Mouse (Mus musculus): ENCODE data around the gene Nab1. TPM values are rescaled to one million over a fixed set of nuclear protein-coding genes. Genes with fewer than 3 reads are reported as not detected.

Nab1 gene
- polyA plus RNA-seq, 1 experiment from 2014 or later: 14.6 TPM

- Histone ChIP-seq H3K4me2 (no peak overlapping the region), H3K9ac (no peak overlapping the region), H3K9me3 (no peaks in the 10 kb centered on the region), H3K4me3 (no peak overlapping the region), H3K27ac (replicated peaks) (no peak overlapping the region), H3K27me3 (no peaks in the 10 kb centered on the region), H3K36me3 (no peaks in the 10 kb centered on the region), H3K4me1 (replicated peaks) (no peaks in the 10 kb centered on the region)
- ATAC-seq (ENCODE audit: low FRiP score, low read depth): no peak
- 86% methylated on average over 1 of the region's 1 CpGs for WGBS
Measured at GRCm38 (mm10) chr1:52511788-52512425, 11.4 kb upstream of the Nab1 start.

- ATAC-seq (ENCODE audit: low FRiP score, low read depth): no peak
- Histone ChIP-seq H3K27me3 (0 out of 2 replicates have a peak, but pooled peaks cover 2% of the 10 kb centered on the region), H3K4me3 (no peak overlapping the region), H3K9ac (no peak overlapping the region), H3K27ac (replicated peaks) (no peak overlapping the region), H3K9me3 (no peaks in the 10 kb centered on the region), H3K4me2 (no peak overlapping the region), H3K4me1 (replicated peaks) (no peaks in the 10 kb centered on the region), H3K36me3 (no peaks in the 10 kb centered on the region)
- 54% methylated on average over 1 of the region's 1 CpGs for WGBS
Measured at GRCm38 (mm10) chr1:52506211-52506610, 5.7 kb upstream of the Nab1 start.

GRCm38 (mm10) chr1:52502296-52502695 is 1.8 kb upstream of the Nab1 start:
- Histone ChIP-seq H3K27ac (replicated peaks) (no peak overlapping the region), H3K4me2 (no peak overlapping the region), H3K9ac (no peak overlapping the region), H3K9me3 (no peaks in the 10 kb centered on the region), H3K4me3 (no peak overlapping the region), H3K36me3 (no peaks in the 10 kb centered on the region), H3K4me1 (replicated peaks) (0 out of 2 replicates have a peak, but pooled peaks cover 8% of the 10 kb centered on the region), H3K27me3 (0 out of 2 replicates have a peak, but pooled peaks cover 2% of the 10 kb centered on the region)
- 78% methylated on average over 4 of the region's 4 CpGs for WGBS
- no peak for ATAC-seq (ENCODE audit: low FRiP score, low read depth)

- Histone ChIP-seq H3K27ac (replicated peaks) (no peak overlapping the region), H3K4me3 (no peak overlapping the region), H3K9ac (no peak overlapping the region), H3K4me1 (replicated peaks) (0 out of 2 replicates have a peak, but pooled peaks cover 8% of the 10 kb centered on the region), H3K9me3 (no peaks in the 10 kb centered on the region), H3K27me3 (0 out of 2 replicates have a peak, but pooled peaks cover 2% of the 10 kb centered on the region), H3K36me3 (no peaks in the 10 kb centered on the region), H3K4me2 (no peak overlapping the region)
- ATAC-seq (ENCODE audit: low FRiP score, low read depth): no peak
- WGBS: 69% methylated on average over 10 of the region's 10 CpGs
Measured at GRCm38 (mm10) chr1:52501688-52502133, 1.2 kb upstream of the Nab1 start.

DNA sequence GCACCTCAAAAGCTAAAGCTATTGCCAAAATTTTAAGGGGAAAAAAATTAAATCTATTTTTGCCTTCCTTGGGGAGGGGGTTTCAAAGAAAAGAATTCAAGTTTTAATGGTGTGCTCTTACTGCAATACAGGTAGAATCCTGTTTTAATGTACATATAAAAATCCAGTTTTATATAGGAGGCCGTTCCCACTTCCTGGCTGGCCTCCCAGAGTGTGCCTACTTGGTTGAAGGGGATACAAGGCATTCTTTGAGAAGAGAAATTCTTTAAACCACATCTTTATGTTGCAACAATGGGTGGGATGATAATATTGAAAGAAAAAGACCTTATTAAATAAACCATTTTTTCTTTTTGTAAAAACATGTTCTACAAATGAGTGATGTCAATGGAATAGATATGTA is 611 bp upstream of the Nab1 start:
- Histone ChIP-seq H3K27ac (replicated peaks) (peak overlapping the region; percentile 84; the same call in 1 of the 2 replicates), H3K27me3 (0 out of 2 replicates have a peak, but pooled peaks cover 2% of the 10 kb centered on the region), H3K9me3 (no peaks in the 10 kb centered on the region), H3K9ac (peak overlapping the region; percentile 70; the same call in 1 of the 2 replicates), H3K36me3 (no peaks in the 10 kb centered on the region), H3K4me1 (replicated peaks) (0 out of 2 replicates have a peak, but pooled peaks cover 8% of the 10 kb centered on the region), H3K4me2 (peak overlapping the region; percentile 92), H3K4me3 (peak overlapping the region; percentile 93)
- no peak for ATAC-seq (ENCODE audit: low FRiP score, low read depth)
- WGBS: 64% methylated on average over 1 of the region's 1 CpGs

DNA sequence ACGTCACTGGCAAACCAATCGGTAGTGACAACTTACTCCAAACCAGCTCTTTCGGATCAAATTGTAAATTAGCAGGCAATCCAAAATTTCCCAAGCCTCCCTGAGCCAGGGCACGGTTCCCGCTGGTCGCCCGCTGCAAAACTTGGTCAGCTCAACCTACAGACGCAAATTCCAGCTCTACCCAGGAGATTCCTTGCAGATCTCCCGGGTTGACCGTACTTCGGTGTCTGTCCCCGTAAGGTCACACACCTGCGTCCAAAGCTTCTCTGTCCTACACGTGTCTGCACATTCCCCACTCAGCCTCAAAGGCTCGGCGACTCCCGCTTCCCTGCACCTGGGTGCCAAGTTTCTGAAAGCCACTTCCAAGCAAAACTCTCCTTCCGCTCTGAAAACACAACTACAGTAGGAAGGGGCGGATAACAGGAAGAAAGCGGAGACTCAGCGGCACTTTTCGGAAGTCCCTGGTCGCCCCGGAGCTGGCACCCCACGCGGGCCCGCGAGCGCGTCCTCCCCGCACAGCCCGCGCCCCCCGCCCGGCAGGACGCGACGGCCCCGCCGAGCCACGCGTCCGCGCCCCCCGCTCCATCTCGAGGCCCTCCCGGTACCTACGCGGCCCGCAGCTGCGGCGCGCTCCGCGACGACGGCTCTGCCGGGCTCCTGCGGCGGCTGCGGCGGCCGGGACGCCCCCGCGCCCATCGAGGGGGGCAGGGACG is 722 bp downstream of the Nab1 start:
- peak overlapping the region; percentile 93 for H3K4me3 ChIP-seq
- H3K9ac ChIP-seq: peak overlapping the region; percentile 70
- peak overlapping the region; percentile 92 for H3K4me2 ChIP-seq
- ATAC-seq (ENCODE audit: low FRiP score, low read depth): peak; percentile 82
- H3K36me3 ChIP-seq: no peaks in the 10 kb centered on the region
- 0 out of 2 replicates have a peak, but pooled peaks cover 2% of the 10 kb centered on the region for H3K27me3 ChIP-seq
- peak overlapping the region; percentile 84 for H3K27ac ChIP-seq (replicated peaks)
- under 1% methylated on average over 62 of the region's 68 CpGs for WGBS
- H3K4me1 ChIP-seq (replicated peaks): 0 out of 2 replicates have a peak, but pooled peaks cover 8% of the 10 kb centered on the region
- H3K9me3 ChIP-seq: no peaks in the 10 kb centered on the region

DNA sequence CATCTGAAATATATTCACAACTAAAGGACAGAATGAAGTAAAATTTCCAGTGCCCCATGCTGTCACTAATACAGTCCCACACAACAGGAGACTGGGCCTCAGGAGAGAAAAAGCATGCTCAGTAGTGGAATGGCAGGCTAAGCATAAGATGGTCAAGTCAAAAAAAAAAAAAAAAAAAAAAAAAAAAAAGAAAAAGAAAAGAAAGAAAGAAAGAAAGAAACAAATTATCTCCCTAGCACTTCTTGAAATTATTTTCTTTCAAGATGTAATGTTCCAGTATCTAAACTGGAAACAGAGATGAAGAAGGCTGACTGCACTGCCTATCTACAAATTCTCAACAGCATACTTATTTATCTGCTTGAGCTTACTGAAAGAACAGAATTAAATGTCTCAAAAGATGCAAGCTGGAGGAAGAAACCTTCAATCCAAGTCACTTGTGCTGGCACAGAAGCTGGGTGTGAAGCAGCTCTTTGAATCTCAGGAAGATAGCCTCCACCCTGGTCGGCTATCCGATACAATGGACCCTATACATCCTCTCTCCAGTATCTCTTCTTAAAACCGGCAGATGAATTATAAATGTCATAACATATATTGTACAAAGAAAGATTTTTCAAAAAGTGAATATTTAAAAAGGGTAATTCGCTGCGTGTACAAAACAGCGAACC is 1.6 kb downstream of the Nab1 start:
- no peaks in the 10 kb centered on the region for H3K36me3 ChIP-seq
- H3K4me3 ChIP-seq: peak overlapping the region; percentile 93
- peak overlapping the region; percentile 70 for H3K9ac ChIP-seq
- no peak overlapping the region for H3K27ac ChIP-seq (replicated peaks)
- 14% methylated on average over 6 of the region's 6 CpGs for WGBS
- H3K27me3 ChIP-seq: 0 out of 2 replicates have a peak, but pooled peaks cover 2% of the 10 kb centered on the region
- H3K4me2 ChIP-seq: peak overlapping the region; percentile 92
- no peak for ATAC-seq (ENCODE audit: low FRiP score, low read depth)
- H3K9me3 ChIP-seq: no peaks in the 10 kb centered on the region
- 0 out of 2 replicates have a peak, but pooled peaks cover 8% of the 10 kb centered on the region for H3K4me1 ChIP-seq (replicated peaks)

- Histone ChIP-seq H3K4me3 (no peak overlapping the region), H3K27ac (replicated peaks) (no peak overlapping the region), H3K4me2 (no peak overlapping the region), H3K9me3 (no peaks in the 10 kb centered on the region), H3K4me1 (replicated peaks) (no peaks in the 10 kb centered on the region), H3K27me3 (no peaks in the 10 kb centered on the region), H3K9ac (no peak overlapping the region), H3K36me3 (peaks cover 6% of the 10 kb centered on the region; the same call in 1 of the 2 replicates)
- ATAC-seq (ENCODE audit: low FRiP score, low read depth): no peak
- 65% methylated on average over 7 of the region's 7 CpGs for WGBS
Measured at GRCm38 (mm10) chr1:52489538-52490181, 10.8 kb downstream of the Nab1 start.

DNA sequence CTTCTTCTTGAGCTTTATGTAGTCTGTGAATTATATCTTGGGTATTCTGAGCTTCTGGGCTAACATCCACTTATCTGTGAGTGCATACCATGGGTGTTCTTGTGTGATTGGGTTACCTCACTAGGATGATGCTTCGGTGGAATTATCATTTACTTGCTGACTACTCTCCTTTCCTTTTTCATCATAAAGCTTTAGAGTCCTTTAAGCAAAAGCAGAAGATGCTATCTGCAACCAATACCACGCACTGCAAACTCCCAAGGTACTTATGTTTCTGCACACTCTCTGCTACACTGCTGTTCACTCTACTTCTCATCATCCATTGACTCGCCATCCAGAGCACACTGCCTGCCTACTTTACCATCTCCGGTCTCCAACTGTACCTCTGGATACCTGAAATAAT is 15.5 kb downstream of the Nab1 start:
- Histone ChIP-seq H3K4me1 (replicated peaks) (no peaks in the 10 kb centered on the region), H3K4me3 (no peak overlapping the region), H3K4me2 (no peak overlapping the region), H3K36me3 (peaks cover 6% of the 10 kb centered on the region; the same call in 1 of the 2 replicates), H3K27me3 (no peaks in the 10 kb centered on the region), H3K9me3 (no peaks in the 10 kb centered on the region), H3K27ac (replicated peaks) (no peak overlapping the region), H3K9ac (no peak overlapping the region)
- no peak for ATAC-seq (ENCODE audit: low FRiP score, low read depth)
- WGBS: 95% methylated on average over 4 of the region's 4 CpGs

DNA sequence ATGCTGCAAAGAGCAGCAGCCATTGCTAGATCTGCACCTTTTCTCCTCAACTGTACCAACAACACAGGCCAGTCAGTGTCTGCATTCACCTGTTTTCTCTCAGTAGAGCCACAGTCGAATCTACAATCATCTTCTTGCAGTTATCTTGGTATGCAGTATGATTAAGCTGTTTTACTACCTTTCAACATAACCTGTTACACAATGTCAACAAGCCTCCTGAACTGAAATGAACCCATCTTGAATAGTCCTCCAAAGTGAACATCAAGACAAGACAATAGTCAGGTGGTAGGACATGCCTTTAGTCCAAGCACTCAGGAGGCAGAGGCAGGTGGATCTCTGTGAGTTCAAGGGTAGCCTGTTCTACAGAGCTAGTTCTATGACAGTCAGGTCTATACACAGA is 26.2 kb downstream of the Nab1 start:
- ATAC-seq (ENCODE audit: low FRiP score, low read depth): no peak
- WGBS: 83% methylated on average over 1 of the region's 1 CpGs

DNA sequence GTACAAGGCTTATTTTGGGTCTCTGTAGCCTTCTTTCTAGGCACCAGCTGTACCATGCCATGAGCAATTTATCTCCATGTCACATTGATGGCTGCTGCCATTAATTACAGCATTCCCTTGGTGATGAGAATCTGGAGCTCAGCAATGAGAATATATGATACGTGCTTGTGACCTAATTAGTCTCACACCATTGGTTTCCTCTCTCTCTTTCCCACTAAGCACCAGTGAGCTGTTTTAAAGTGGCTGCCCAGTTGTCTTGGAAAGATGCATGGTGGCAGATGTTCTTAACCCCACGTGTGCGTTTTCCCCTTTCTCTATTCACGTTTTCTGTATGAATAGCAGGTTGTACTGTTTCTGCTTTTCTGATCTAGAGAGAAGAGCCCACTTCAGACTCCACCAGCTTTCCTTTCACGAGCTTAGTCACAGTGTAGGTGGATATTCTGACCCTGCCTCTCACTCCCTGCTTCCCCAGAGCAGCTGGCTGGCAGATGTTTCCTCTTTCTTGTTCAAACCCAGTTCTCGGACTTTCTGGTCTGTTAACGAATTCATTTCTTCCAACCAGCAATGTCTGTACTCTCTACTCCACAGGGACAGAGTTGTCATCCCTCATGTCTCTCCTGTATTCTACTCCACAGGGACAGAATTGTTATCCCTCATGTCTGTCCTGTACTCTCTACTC is 29.5 kb downstream of the Nab1 start:
- Histone ChIP-seq H3K27ac (replicated peaks) (peak overlapping the region; percentile 54), H3K4me3 (no peak overlapping the region), H3K4me1 (replicated peaks) (peaks cover 7% of the 10 kb centered on the region; the same call in 1 of the 2 replicates), H3K36me3 (no peaks in the 10 kb centered on the region), H3K9me3 (no peaks in the 10 kb centered on the region), H3K4me2 (no peak overlapping the region), H3K9ac (no peak overlapping the region), H3K27me3 (no peaks in the 10 kb centered on the region)
- ATAC-seq (ENCODE audit: low FRiP score, low read depth): peak; percentile 88
- 18% methylated on average over 7 of the region's 7 CpGs for WGBS

More for the DNA sequence above, 26.2 kb downstream of the Nab1 start:
- no peaks in the 10 kb centered on the region for H3K27me3 ChIP-seq
- no peak overlapping the region for H3K27ac ChIP-seq (replicated peaks)
- H3K4me2 ChIP-seq: no peak overlapping the region
- H3K36me3 ChIP-seq: peaks cover 12% of the 10 kb centered on the region
- no peaks in the 10 kb centered on the region for H3K9me3 ChIP-seq
- no peak overlapping the region for H3K9ac ChIP-seq
- no peak overlapping the region for H3K4me3 ChIP-seq
- peaks cover 7% of the 10 kb centered on the region; the same call in 1 of the 2 replicates for H3K4me1 ChIP-seq (replicated peaks)
